Mouse (Mus musculus) cerebellum, adult 2 months (tissue): ENCODE data around the gene Atp11a.

Experiments
- CTCF ChIP-seq: fragments of 200-500 bp; IDR thresholded peaks from 2 replicates; pipeline ENCODE4 v1.5.1; 2011; ENCODE audit warnings: low read depth, mild to moderate bottlenecking, control low read depth, low read length, moderate library complexity, borderline replicate concordance; ENCODE audit not compliant: insufficient read depth
- POLR2A ChIP-seq: fragments of 200-500 bp; IDR thresholded peaks from 2 replicates; pipeline ENCODE4 v1.6.1; 2011; ENCODE audit warnings: low read length, control low read depth, borderline replicate concordance; ENCODE audit not compliant: insufficient read depth

DNA sequence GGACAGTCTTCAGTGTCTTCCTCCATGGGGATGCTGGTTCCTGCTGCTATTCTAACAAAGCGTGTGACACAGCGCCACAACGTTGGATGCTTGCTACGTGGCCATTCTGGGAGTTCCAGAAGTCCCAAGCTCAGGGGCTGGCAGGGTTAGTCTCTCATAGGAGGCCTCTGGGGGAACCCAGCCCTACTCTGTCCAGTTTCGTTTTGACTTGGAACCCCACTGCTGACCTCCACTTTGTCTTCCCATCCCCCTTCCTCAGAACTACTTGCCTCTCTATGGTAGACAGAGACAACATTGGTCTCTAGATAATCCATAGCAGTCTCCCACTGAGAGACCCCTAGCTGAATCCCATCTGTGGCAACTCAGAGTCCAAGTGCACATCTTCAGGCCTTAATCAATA is 149.8 kb downstream of the Atp11a start:
- TF ChIP-seq CTCF (no peak), POLR2A (no peak)
